Mouse (Mus musculus) G1E (cell line): ENCODE results near the gene Auts2.

ENCODE experiments used
- CTCF ChIP-seq: IDR thresholded peaks from 2 replicates; pipeline ENCODE4 v1.5.1; 2012; ENCODE audit warnings: low read depth, low read length, inconsistent platforms, mixed read lengths
- GATA1 ChIP-seq: IDR thresholded peaks from 2 replicates; pipeline ENCODE4 v1.6.1; 2012; ENCODE audit warnings: borderline replicate concordance, low read length, inconsistent platforms, mixed read lengths
- POLR2AphosphoS5 ChIP-seq: IDR thresholded peaks from 2 replicates; pipeline ENCODE4 v1.6.1; 2012; ENCODE audit warnings: low read depth, low read length, inconsistent platforms; ENCODE audit not compliant: insufficient replicate concordance
- TAL1 ChIP-seq: conservative IDR thresholded peaks from 2 replicates; pipeline ENCODE4 v1.6.1; 2012; ENCODE audit warnings: low read depth, low read length, inconsistent platforms, mixed read lengths

DNA sequence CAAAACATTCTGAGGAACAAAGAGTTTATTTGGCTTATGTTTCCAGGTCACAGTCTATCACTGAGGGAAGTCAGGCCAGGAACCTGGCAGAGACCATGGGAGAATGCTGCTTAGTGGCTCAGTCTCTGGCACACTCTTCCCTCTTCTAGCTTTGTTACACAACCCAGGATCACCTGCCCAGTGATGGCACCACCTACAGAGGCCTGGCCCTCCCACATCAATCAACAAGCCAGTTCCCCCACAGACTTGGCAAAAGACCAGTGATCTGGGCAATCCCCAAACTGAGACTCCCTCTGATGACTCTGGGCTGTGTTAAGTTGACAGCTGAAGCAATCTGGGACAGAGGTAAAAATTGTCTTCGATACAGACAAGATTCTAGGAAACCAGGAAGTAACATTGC lies 2.6 kb upstream of the Auts2 start:
- no peak for TF ChIP-seq CTCF
- no peak for TF ChIP-seq GATA1
- no peak for TF ChIP-seq POLR2AphosphoS5
- TF ChIP-seq TAL1, result no peak
